Mouse (Mus musculus): Measurements from ENCODE around the gene Cers2. TPM values are rescaled to one million over a fixed set of nuclear protein-coding genes. Genes with fewer than 3 reads are reported as not detected.

Gene Cers2
- polyA plus RNA-seq, 1 experiment from 2014 or later = 109 TPM

- DNase-seq (ENCODE audit: low spot score) = no peak
- no peak for ATAC-seq (ENCODE audit: insufficient read depth, low FRiP score, low TSS enrichment)
- H3K4me3 ChIP-seq (ENCODE audit: low read depth, low read length) = no peak overlapping the region
- no peaks in the 10 kb centered on the region; the same call in none of the 2 replicates for H3K36me3 ChIP-seq (ENCODE audit: control insufficient read depth, insufficient read depth, low read length)
- H3K27ac ChIP-seq (ENCODE audit: low read depth, low read length) = no peak overlapping the region
- no peaks in the 10 kb centered on the region for H3K9me3 ChIP-seq (ENCODE audit: control insufficient read depth, low read length)
- no peaks in the 10 kb centered on the region for H3K4me1 ChIP-seq (ENCODE audit: control insufficient read depth, insufficient read depth, low read length)
- H3K9ac ChIP-seq (ENCODE audit: low read length) = no peak overlapping the region
- WGBS = 88% methylated on average over 11 of the region's 11 CpGs
- H3K4me2 ChIP-seq (ENCODE audit: low read depth) = no peak overlapping the region
- H3K27me3 ChIP-seq (ENCODE audit: control insufficient read depth, insufficient read depth, low read length) = no peaks in the 10 kb centered on the region
Measured at GRCm38 (mm10) chr3:95293537-95293936, 21.1 kb upstream of the Cers2 start.

DNA sequence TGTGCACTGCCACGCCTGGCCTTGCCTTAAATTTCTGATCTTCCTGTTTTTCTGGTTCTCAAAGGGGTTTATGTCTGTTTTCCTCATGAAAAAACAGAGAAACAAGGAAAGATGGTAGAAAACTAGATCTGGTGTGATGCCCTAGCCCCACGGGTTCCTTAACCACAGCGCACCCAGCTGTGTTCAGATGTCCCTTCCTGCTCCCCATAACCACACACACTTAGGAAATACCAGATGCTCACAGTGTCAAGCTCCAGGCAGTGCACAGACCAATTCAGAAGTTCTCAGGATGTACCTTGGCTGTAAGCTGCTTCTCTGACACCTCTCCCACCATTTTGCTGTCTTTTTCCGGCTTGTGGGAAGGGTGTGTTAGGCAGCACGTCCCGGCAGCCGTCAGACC, 20.3 kb upstream of the Cers2 start:
- H3K4me2 ChIP-seq (ENCODE audit: low read depth) = no peak overlapping the region
- ATAC-seq (ENCODE audit: insufficient read depth, low FRiP score, low TSS enrichment) (no peak), DNase-seq (ENCODE audit: low spot score) (no peak)
- no peaks in the 10 kb centered on the region; the same call in none of the 2 replicates for H3K36me3 ChIP-seq (ENCODE audit: control insufficient read depth, insufficient read depth, low read length)
- no peaks in the 10 kb centered on the region for H3K27me3 ChIP-seq (ENCODE audit: control insufficient read depth, insufficient read depth, low read length)
- no peak overlapping the region for H3K4me3 ChIP-seq (ENCODE audit: low read depth, low read length)
- H3K4me1 ChIP-seq (ENCODE audit: control insufficient read depth, insufficient read depth, low read length) = no peaks in the 10 kb centered on the region
- no peak overlapping the region for H3K9ac ChIP-seq (ENCODE audit: low read length)
- no peak overlapping the region for H3K27ac ChIP-seq (ENCODE audit: low read depth, low read length)
- H3K9me3 ChIP-seq (ENCODE audit: control insufficient read depth, low read length) = no peaks in the 10 kb centered on the region
- 93% methylated on average over 7 of the region's 7 CpGs for WGBS

- WGBS = 91% methylated on average over 5 of the region's 5 CpGs
- no peaks in the 10 kb centered on the region; the same call in none of the 2 replicates for H3K36me3 ChIP-seq (ENCODE audit: control insufficient read depth, insufficient read depth, low read length)
- no peak for ATAC-seq (ENCODE audit: insufficient read depth, low FRiP score, low TSS enrichment)
Measured at GRCm38 (mm10) chr3:95294718-95295117, 19.9 kb upstream of the Cers2 start.

DNA sequence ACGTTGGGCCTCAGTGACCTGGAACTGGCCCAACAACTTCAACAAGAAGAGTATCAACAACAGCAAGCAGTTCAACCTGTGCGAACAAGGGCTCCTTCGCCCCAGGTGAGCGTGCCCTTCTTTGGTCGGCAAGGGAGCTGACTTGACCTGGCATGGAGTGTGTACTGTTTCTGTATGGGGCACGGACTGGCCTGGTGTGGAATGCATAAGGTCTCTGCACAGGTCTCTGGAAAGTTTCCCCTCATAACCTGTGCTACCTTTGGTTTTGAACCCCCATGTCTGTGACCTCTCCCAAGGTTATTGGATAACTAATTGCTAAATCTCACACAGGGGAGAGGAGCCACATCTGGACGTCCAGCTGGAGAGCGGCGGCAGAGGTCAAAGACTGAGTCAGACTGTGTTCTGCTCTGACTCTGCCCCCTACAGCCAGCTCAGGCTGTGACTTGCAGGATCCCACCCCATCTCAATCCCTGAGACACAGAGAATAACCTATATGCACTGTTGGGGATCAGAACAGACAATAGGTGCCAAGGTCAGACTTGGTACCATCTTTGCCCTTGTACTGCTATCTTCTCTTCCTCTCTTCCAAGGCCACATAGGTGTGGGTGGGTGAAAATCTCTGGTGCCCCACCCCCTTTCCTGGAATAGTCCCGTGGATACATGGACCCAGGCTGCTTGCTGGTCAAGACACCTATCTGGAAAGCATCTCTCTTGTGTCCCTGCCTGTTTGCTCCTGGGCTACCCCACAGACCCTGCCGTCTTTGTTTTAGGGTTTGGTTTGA, 19.1 kb upstream of the Cers2 start:
- no peak for DNase-seq (ENCODE audit: low spot score)
- H3K27me3 ChIP-seq (ENCODE audit: control insufficient read depth, insufficient read depth, low read length) = no peaks in the 10 kb centered on the region
- no peak overlapping the region for H3K27ac ChIP-seq (ENCODE audit: low read depth, low read length)
- no peak overlapping the region for H3K4me2 ChIP-seq (ENCODE audit: low read depth)
- ATAC-seq (ENCODE audit: insufficient read depth, low FRiP score, low TSS enrichment) = no peak
- H3K4me3 ChIP-seq (ENCODE audit: low read depth, low read length) = no peak overlapping the region
- no peaks in the 10 kb centered on the region for H3K4me1 ChIP-seq (ENCODE audit: control insufficient read depth, insufficient read depth, low read length)
- no peaks in the 10 kb centered on the region for H3K9me3 ChIP-seq (ENCODE audit: control insufficient read depth, low read length)
- WGBS = 75% methylated on average over 11 of the region's 11 CpGs
- no peak overlapping the region for H3K9ac ChIP-seq (ENCODE audit: low read length)
- no peaks in the 10 kb centered on the region; the same call in none of the 2 replicates for H3K36me3 ChIP-seq (ENCODE audit: control insufficient read depth, insufficient read depth, low read length)

More at GRCm38 (mm10) chr3:95294718-95295117, 19.9 kb upstream of the Cers2 start:
- H3K27me3 ChIP-seq (ENCODE audit: control insufficient read depth, insufficient read depth, low read length) = no peaks in the 10 kb centered on the region
- DNase-seq (ENCODE audit: low spot score) = no peak
- H3K9ac ChIP-seq (ENCODE audit: low read length) = no peak overlapping the region
- H3K4me1 ChIP-seq (ENCODE audit: control insufficient read depth, insufficient read depth, low read length) = no peaks in the 10 kb centered on the region
- H3K27ac ChIP-seq (ENCODE audit: low read depth, low read length) = no peak overlapping the region
- no peak overlapping the region for H3K4me3 ChIP-seq (ENCODE audit: low read depth, low read length)
- H3K9me3 ChIP-seq (ENCODE audit: control insufficient read depth, low read length) = no peaks in the 10 kb centered on the region
- H3K4me2 ChIP-seq (ENCODE audit: low read depth) = no peak overlapping the region

- Histone ChIP-seq H3K9ac (ENCODE audit: low read length) (no peak overlapping the region), H3K4me2 (ENCODE audit: low read depth) (no peak overlapping the region), H3K4me3 (ENCODE audit: low read depth, low read length) (no peak overlapping the region), H3K27me3 (ENCODE audit: control insufficient read depth, insufficient read depth, low read length) (no peaks in the 10 kb centered on the region), H3K27ac (ENCODE audit: low read depth, low read length) (no peak overlapping the region), H3K36me3 (ENCODE audit: control insufficient read depth, insufficient read depth, low read length) (no peaks in the 10 kb centered on the region; the same call in none of the 2 replicates), H3K4me1 (ENCODE audit: control insufficient read depth, insufficient read depth, low read length) (no peaks in the 10 kb centered on the region), H3K9me3 (ENCODE audit: control insufficient read depth, low read length) (no peaks in the 10 kb centered on the region)
- no peak for ATAC-seq (ENCODE audit: insufficient read depth, low FRiP score, low TSS enrichment)
- DNase-seq (ENCODE audit: low spot score) = peak; percentile 54
- 13% methylated on average over 5 of the region's 5 CpGs for WGBS
Measured at GRCm38 (mm10) chr3:95296103-95296469, 18.5 kb upstream of the Cers2 start.

DNA sequence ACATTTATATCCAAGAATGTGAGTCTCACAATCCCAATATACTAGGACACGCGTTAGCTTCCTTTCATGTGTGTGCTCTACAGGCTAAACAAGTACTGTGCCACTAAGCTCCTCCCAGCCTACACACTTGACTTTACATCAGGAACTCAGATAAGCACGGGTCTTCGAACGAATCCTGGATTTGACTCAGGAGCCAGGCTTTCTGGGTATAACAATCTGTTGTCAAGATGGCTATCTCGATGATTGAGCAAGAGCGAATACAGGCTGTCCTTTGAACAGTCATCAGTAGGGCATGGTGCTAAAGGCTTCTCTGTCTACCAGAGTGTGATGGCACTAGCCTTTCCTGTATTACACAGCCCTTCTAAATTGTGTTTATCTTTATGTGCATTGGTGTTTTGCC, 16.6 kb upstream of the Cers2 start:
- Histone ChIP-seq H3K4me2 (ENCODE audit: low read depth) (no peak overlapping the region), H3K27me3 (ENCODE audit: control insufficient read depth, insufficient read depth, low read length) (no peaks in the 10 kb centered on the region), H3K9ac (ENCODE audit: low read length) (no peak overlapping the region), H3K9me3 (ENCODE audit: control insufficient read depth, low read length) (no peaks in the 10 kb centered on the region), H3K4me3 (ENCODE audit: low read depth, low read length) (no peak overlapping the region), H3K36me3 (ENCODE audit: control insufficient read depth, insufficient read depth, low read length) (no peaks in the 10 kb centered on the region; the same call in none of the 2 replicates), H3K27ac (ENCODE audit: low read depth, low read length) (no peak overlapping the region), H3K4me1 (ENCODE audit: control insufficient read depth, insufficient read depth, low read length) (no peaks in the 10 kb centered on the region)
- 92% methylated on average over 7 of the region's 7 CpGs for WGBS
- no peak for DNase-seq (ENCODE audit: low spot score)
- ATAC-seq (ENCODE audit: insufficient read depth, low FRiP score, low TSS enrichment) = no peak

- H3K4me1 ChIP-seq (ENCODE audit: control insufficient read depth, insufficient read depth, low read length) = no peaks in the 10 kb centered on the region
- H3K9me3 ChIP-seq (ENCODE audit: control insufficient read depth, low read length) = no peaks in the 10 kb centered on the region
- H3K36me3 ChIP-seq (ENCODE audit: control insufficient read depth, insufficient read depth, low read length) = no peaks in the 10 kb centered on the region
- no peaks in the 10 kb centered on the region for H3K27me3 ChIP-seq (ENCODE audit: control insufficient read depth, insufficient read depth, low read length)
- no peak overlapping the region for H3K4me2 ChIP-seq (ENCODE audit: low read depth)
- DNase-seq (ENCODE audit: low spot score) = no peak
- WGBS = 84% methylated on average over 3 of the region's 3 CpGs
- no peak overlapping the region for H3K9ac ChIP-seq (ENCODE audit: low read length)
- no peak overlapping the region for H3K27ac ChIP-seq (ENCODE audit: low read depth, low read length)
- no peak overlapping the region for H3K4me3 ChIP-seq (ENCODE audit: low read depth, low read length)
- ATAC-seq (ENCODE audit: insufficient read depth, low FRiP score, low TSS enrichment) = no peak
Measured at GRCm38 (mm10) chr3:95301204-95301796, 13.3 kb upstream of the Cers2 start.

DNA sequence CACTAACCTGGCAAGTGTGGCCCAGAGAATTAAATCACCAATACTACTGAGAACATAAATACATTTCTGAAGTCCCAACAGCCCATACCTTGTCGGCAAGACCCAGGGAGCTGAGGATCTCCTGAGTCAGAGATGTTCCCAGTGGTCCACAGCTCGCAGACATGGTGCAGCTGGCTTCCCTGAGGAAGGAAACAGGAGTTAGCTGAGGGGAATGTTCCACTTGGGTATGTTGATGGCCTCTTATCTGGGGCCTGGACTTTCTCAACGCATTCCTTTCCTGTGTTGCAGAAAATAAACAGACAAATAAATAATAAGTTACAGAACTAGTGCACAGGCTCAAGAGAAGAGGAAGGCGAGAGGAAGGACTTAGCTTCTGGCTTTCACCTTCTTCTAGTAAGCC, 8.3 kb upstream of the Cers2 start:
- H3K27ac ChIP-seq (ENCODE audit: low read depth, low read length) = no peak overlapping the region
- H3K9ac ChIP-seq (ENCODE audit: low read length) = no peak overlapping the region
- no peak overlapping the region for H3K4me3 ChIP-seq (ENCODE audit: low read depth, low read length)
- no peak for DNase-seq (ENCODE audit: low spot score)
- no peaks in the 10 kb centered on the region for H3K9me3 ChIP-seq (ENCODE audit: control insufficient read depth, low read length)
- H3K36me3 ChIP-seq (ENCODE audit: control insufficient read depth, insufficient read depth, low read length) = no peaks in the 10 kb centered on the region
- H3K4me2 ChIP-seq (ENCODE audit: low read depth) = no peak overlapping the region
- whole genome bisulfite sequencing = 89% methylated on average over 4 of the region's 4 CpGs
- no peaks in the 10 kb centered on the region for H3K4me1 ChIP-seq (ENCODE audit: control insufficient read depth, insufficient read depth, low read length)
- ATAC-seq (ENCODE audit: insufficient read depth, low FRiP score, low TSS enrichment) = no peak
- no peaks in the 10 kb centered on the region for H3K27me3 ChIP-seq (ENCODE audit: control insufficient read depth, insufficient read depth, low read length)

DNA sequence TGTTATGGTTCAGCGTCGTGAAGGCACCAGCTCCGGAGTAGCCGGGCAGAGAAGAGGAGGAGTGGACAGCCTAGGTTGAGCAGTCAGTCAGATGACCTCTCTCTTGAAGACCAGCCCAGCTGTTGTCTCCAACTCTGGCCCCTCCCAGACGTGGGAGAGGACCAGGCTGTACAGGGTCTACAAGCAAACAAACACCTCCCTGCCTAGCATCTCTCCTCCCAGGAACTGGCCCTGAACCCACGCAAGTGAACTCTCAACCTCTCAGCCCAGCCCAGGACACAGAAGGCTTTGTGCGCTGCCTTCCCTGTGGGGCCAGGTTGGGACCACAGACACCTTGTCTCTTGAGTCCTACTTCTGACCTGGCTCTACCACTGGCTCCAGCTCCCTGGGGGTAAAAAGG, 7.5 kb upstream of the Cers2 start, which contains the start of gene Anxa9:
Anxa9 (minus strand) TSS at position 77 of the 400 bp plus-strand sequence.
- H3K4me1 ChIP-seq (ENCODE audit: control insufficient read depth, insufficient read depth, low read length) = no peaks in the 10 kb centered on the region
- H3K27ac ChIP-seq (ENCODE audit: low read depth, low read length) = no peak within 1 kb of the TSS
- H3K9me3 ChIP-seq (ENCODE audit: control insufficient read depth, low read length) = no peaks in the 10 kb centered on the region
- DNase-seq (ENCODE audit: low spot score) (no peak), ATAC-seq (ENCODE audit: insufficient read depth, low FRiP score, low TSS enrichment) (no peak)
- WGBS = 66% methylated on average over 7 of the region's 7 CpGs
- H3K36me3 ChIP-seq (ENCODE audit: control insufficient read depth, insufficient read depth, low read length) = no peaks in the 10 kb centered on the region
- no peak within 1 kb of the TSS for H3K9ac ChIP-seq (ENCODE audit: low read length)
- H3K4me2 ChIP-seq (ENCODE audit: low read depth) = no peak within 1 kb of the TSS
- H3K4me3 ChIP-seq (ENCODE audit: low read depth, low read length) = no peak within 1 kb of the TSS
- no peaks in the 10 kb centered on the region for H3K27me3 ChIP-seq (ENCODE audit: control insufficient read depth, insufficient read depth, low read length)
